Mouse (Mus musculus) liver, embryonic 11.5 days (tissue): ENCODE results near the gene Tceal3. TPM values are rescaled to one million over a fixed set of nuclear protein-coding genes. Genes with fewer than 3 reads are reported as not detected.

Source experiments
- polyA plus RNA-seq: library from polyadenylated mRNA; unstranded; fragments of >200 nt; fragmentation: Nextera tagmentation; extraction: Ambion mirVana; gene quantifications from 2 replicates; pipeline ENCODE4 v1.2.1, GENCODE M21; 2014

Tceal3 gene
- polyA plus RNA-seq, 1 experiment from 2014 or later, result 1.6 TPM

Other genes with a start within 250 kb of the Tceal3 start
- not detected in 2 replicates for gene Kir3dl1, start 72.8 kb upstream of the Tceal3 start, polyA plus RNA-seq
- gene Kir3dl2, start 46.8 kb upstream of the Tceal3 start, polyA plus RNA-seq, result not detected in 2 replicates
- 2.9 and 3.5 TPM in 2 replicates for gene Tceal1, start 117.1 kb downstream of the Tceal3 start, polyA plus RNA-seq
- gene Morf4l2, start 152.8 kb downstream of the Tceal3 start, polyA plus RNA-seq, result 419 and 436 TPM in 2 replicates
- gene Glra4, start 189.3 kb downstream of the Tceal3 start, polyA plus RNA-seq, result 0.15 TPM in 1 of 2 replicates, not detected in the other
- gene Plp1, start 231.8 kb downstream of the Tceal3 start, polyA plus RNA-seq, result 7.2 and 7.7 TPM in 2 replicates